Mouse (Mus musculus): ENCODE measurements around the gene Tbx15. TPM values are rescaled to one million over a fixed set of nuclear protein-coding genes. Genes with fewer than 3 reads are reported as not detected.
A peak's percentile ranks its signal among the peaks of the same experiment; 100 is the strongest.

The Tbx15 gene
- polyA plus RNA-seq, 1 experiment from 2014 or later = not detected

- no peak for ATAC-seq
- H3K27ac ChIP-seq (ENCODE audit: low read depth, low read length) = no peak overlapping the region
- 4% methylated on average over 16 of the region's 16 CpGs for WGBS
- no peaks in the 10 kb centered on the region for H3K4me1 ChIP-seq (replicated peaks; ENCODE audit: control insufficient read depth, insufficient read depth, low read length)
- peaks cover 99% of the 10 kb centered on the region for H3K27me3 ChIP-seq (replicated peaks; ENCODE audit: control insufficient read depth, insufficient read depth, low read length)
- H3K9me3 ChIP-seq (ENCODE audit: control insufficient read depth) = no peaks in the 10 kb centered on the region
- no peak for TF ChIP-seq CTCF (IDR thresholded peaks at IDR 0.05; ENCODE audit: low read depth)
- H3K4me3 ChIP-seq (ENCODE audit: low read depth, low read length) = peak overlapping the region; percentile 42
- H3K4me2 ChIP-seq (replicated peaks; ENCODE audit: low read depth) = no peak overlapping the region
- no peak overlapping the region for H3K9ac ChIP-seq (ENCODE audit: low read depth, low read length)
- H3K36me3 ChIP-seq (ENCODE audit: control insufficient read depth, insufficient read depth) = no peaks in the 10 kb centered on the region
Observed at GRCm38 (mm10) chr3:99252461-99253091, 12.4 kb downstream of the Tbx15 start.

- Histone ChIP-seq H3K36me3 (ENCODE audit: control insufficient read depth, insufficient read depth) (no peaks in the 10 kb centered on the region), H3K4me3 (ENCODE audit: low read depth, low read length) (peak overlapping the region; percentile 42), H3K4me1 (replicated peaks; ENCODE audit: control insufficient read depth, insufficient read depth, low read length) (no peaks in the 10 kb centered on the region), H3K27me3 (replicated peaks; ENCODE audit: control insufficient read depth, insufficient read depth, low read length) (peaks cover 99% of the 10 kb centered on the region), H3K9me3 (ENCODE audit: control insufficient read depth) (no peaks in the 10 kb centered on the region), H3K4me2 (replicated peaks; ENCODE audit: low read depth) (peak overlapping the region; percentile 73), H3K9ac (ENCODE audit: low read depth, low read length) (no peak overlapping the region), H3K27ac (ENCODE audit: low read depth, low read length) (no peak overlapping the region)
- no peak for ATAC-seq
- TF ChIP-seq CTCF (IDR thresholded peaks at IDR 0.05; ENCODE audit: low read depth) = no peak
- 0% methylated on average over 12 of the region's 12 CpGs for WGBS
Observed at GRCm38 (mm10) chr3:99253092-99253488, 12.9 kb downstream of the Tbx15 start.

GRCm38 (mm10) chr3:99253497-99254451, 13.6 kb downstream of the Tbx15 start:
- under 1% methylated on average over 71 of the region's 73 CpGs for WGBS
- H3K9me3 ChIP-seq (ENCODE audit: control insufficient read depth) = no peaks in the 10 kb centered on the region
- no peak overlapping the region for H3K9ac ChIP-seq (ENCODE audit: low read depth, low read length)
- H3K36me3 ChIP-seq (ENCODE audit: control insufficient read depth, insufficient read depth) = no peaks in the 10 kb centered on the region
- 0 out of 2 replicates have a peak, but pooled peaks have one; percentile 16 for ATAC-seq
- peak overlapping the region; percentile 42 for H3K4me3 ChIP-seq (ENCODE audit: low read depth, low read length)
- TF ChIP-seq CTCF (IDR thresholded peaks at IDR 0.05; ENCODE audit: low read depth) = no peak
- no peak overlapping the region for H3K27ac ChIP-seq (ENCODE audit: low read depth, low read length)
- no peaks in the 10 kb centered on the region for H3K4me1 ChIP-seq (replicated peaks; ENCODE audit: control insufficient read depth, insufficient read depth, low read length)
- peaks cover 98% of the 10 kb centered on the region for H3K27me3 ChIP-seq (replicated peaks; ENCODE audit: control insufficient read depth, insufficient read depth, low read length)
- H3K4me2 ChIP-seq (replicated peaks; ENCODE audit: low read depth) = peak overlapping the region; percentile 73

- ATAC-seq = no peak
- H3K4me1 ChIP-seq (replicated peaks; ENCODE audit: control insufficient read depth, insufficient read depth, low read length) = no peaks in the 10 kb centered on the region
- TF ChIP-seq CTCF (IDR thresholded peaks at IDR 0.05; ENCODE audit: low read depth) = no peak
- peaks cover 98% of the 10 kb centered on the region for H3K27me3 ChIP-seq (replicated peaks; ENCODE audit: control insufficient read depth, insufficient read depth, low read length)
- H3K9ac ChIP-seq (ENCODE audit: low read depth, low read length) = no peak overlapping the region
- no peak overlapping the region for H3K4me3 ChIP-seq (ENCODE audit: low read depth, low read length)
- 4% methylated on average over 15 of the region's 15 CpGs for WGBS
- H3K36me3 ChIP-seq (ENCODE audit: control insufficient read depth, insufficient read depth) = no peaks in the 10 kb centered on the region
- no peaks in the 10 kb centered on the region for H3K9me3 ChIP-seq (ENCODE audit: control insufficient read depth)
- H3K27ac ChIP-seq (ENCODE audit: low read depth, low read length) = no peak overlapping the region
- H3K4me2 ChIP-seq (replicated peaks; ENCODE audit: low read depth) = no peak overlapping the region
Observed at GRCm38 (mm10) chr3:99254559-99255151, 14.5 kb downstream of the Tbx15 start.

- 7% methylated on average over 11 of the region's 11 CpGs for WGBS
- Histone ChIP-seq H3K9ac (ENCODE audit: low read depth, low read length) (no peak overlapping the region), H3K27me3 (replicated peaks; ENCODE audit: control insufficient read depth, insufficient read depth, low read length) (peaks cover 97% of the 10 kb centered on the region), H3K9me3 (ENCODE audit: control insufficient read depth) (no peaks in the 10 kb centered on the region), H3K4me1 (replicated peaks; ENCODE audit: control insufficient read depth, insufficient read depth, low read length) (no peaks in the 10 kb centered on the region), H3K4me3 (ENCODE audit: low read depth, low read length) (no peak overlapping the region), H3K4me2 (replicated peaks; ENCODE audit: low read depth) (no peak overlapping the region), H3K36me3 (ENCODE audit: control insufficient read depth, insufficient read depth) (no peaks in the 10 kb centered on the region), H3K27ac (ENCODE audit: low read depth, low read length) (no peak overlapping the region)
- no peak for ATAC-seq
- no peak for TF ChIP-seq CTCF (IDR thresholded peaks at IDR 0.05; ENCODE audit: low read depth)
Observed at GRCm38 (mm10) chr3:99255411-99256365, 15.5 kb downstream of the Tbx15 start.
